Mouse (Mus musculus) c-Kit-positive CD71-positive TER-119-negative erythroid progenitor cells, embryonic 14.5 days (primary cell): ENCODE measurements at regions not wholly inside any gene's neighbourhood (a gene's known extent, or its start where the extent isn't known, plus 50 kb on each side); places are given as distances from the start of the nearest gene placed in this dataset.

Source experiments
- DNase-seq: peaks from one replicate; pipeline ENCODE4 v3.0.0-alpha.2; 2013; ENCODE audit warnings: low read depth

GRCm38 (mm10) chr16:18683556-18683955, 53.8 kb upstream of the Sept5 start:
- no peak for DNase-seq

- DNase-seq, result no peak
Measured at GRCm38 (mm10) chr16:18686044-18686761, 56.4 kb upstream of the Sept5 start.

GRCm38 (mm10) chr16:18686916-18687315, 57.2 kb upstream of the Sept5 start:
- peak; percentile 25 for DNase-seq

DNA sequence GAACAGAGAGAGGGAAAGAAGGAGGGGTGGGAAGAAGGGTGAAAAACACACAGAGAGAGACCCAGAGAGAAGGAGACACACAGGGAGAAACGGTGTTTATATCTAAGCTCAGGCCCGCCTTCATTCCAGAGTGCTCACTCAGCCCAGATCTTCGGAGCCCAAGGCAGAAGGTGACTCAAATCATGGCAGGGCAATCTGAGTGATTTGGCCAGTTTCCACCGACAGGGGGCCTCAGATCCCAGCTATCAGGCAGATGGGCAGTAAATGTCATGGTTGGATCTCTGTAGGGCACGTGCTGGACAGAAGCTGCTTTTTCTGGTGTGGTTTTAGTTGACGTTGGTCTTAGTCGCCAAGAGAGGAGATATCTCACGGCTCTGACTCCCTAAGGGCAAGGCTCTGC, 57.6 kb upstream of the Sept5 start:
- DNase-seq, result peak; percentile 42

GRCm38 (mm10) chr16:18695596-18695995, 65.8 kb upstream of the Sept5 start:
- no peak for DNase-seq

DNA sequence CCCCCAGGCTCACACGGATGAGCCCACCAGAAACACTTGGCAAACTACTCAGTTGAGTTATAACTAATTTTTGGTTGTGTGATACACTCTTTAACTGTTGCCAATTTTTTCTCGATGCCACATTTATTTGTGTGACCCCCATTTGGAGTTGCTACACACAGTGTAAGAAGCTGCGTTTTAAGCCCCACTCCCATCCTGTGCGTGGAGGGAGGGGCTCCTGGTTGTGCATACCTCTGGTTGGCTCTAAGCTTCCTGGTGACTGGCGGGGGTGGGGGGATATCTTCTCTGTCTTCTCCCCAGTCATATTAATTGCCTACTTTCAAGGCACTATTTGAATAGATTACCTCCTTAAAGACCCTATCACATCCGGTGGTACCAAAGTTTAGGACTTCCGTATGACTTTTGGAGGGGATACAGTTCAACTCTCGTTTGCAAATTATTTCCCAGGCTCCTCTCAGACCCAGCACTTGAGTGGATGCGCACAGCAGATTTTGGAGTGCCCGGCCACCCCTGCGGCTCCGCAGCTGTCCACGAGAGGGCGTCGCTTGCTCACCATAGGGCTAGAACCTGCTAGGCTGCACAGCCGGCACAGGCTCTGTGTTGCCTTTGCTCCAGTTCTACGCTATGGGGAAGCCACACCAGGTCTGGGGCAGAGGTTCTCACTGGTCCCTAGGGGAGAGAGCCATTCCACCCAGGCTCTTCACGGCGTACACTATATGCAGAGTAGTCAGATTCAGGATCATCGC, 66.5 kb upstream of the Sept5 start:
- no peak for DNase-seq

DNA sequence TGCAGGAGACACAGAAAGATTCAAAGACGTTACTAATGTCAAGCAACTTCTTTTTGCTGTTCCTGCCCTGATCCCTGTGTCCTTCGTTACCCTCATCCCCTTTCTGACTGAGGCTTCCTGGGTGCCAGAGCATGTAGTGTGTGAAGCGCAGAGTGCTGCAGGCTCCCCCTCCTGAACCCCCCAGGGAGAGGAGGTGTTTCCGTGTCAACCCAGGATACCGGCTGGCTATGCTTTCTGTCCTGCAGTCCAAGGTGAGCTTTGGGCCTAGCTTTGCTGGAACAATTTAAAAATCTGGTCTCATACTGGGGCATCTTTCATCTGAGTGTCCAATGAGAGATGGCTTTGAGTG, 67.0 kb upstream of the Sept5 start:
- no peak for DNase-seq

DNA sequence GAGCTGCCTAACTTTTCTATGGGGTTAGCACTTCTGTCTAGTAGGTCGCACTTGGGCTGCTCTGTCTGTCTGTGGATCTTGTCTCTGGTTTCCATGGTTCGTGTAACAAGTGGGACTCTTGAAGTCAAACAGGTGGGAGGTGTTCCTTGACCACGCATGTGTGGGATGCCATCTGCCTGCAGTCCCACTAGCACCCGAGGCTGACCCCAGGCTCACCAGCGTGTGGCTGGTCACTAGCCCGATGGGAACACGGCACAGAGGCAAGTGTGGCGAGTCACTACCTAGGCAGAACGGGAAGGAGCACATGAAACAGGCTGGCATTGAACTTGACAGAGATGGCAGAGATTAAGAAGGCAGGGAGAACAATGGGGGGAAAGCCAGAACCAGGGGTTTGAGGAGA, 72.5 kb upstream of the Cldn5 start:
- no peak for DNase-seq

DNA sequence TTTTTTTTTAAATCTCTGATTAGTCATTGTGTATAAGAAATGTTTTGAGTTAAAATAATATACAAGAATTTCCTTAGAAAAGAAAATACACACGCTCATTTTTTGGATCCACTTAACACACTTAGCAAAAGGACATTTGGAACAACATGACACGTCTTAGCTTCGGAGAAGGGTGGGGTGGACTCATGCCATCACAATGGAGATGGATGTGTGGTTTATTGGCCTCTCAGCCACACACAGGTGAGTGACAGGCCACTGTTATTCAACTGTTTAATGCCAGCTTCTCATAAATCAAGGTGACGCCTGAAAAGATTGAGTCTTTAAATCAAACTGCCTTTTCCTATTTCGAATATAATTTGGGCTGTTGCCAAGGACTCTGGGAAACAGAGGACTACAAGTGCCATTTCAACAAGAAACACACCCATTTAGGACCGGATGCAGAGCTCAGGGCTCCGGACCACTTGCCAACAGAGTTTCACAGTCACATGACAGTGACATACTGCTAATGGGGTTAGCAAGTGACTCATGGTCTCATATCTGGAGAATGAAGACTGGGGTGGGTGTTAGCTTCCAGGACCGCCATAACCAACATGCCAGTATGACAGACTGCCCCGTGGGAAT, 71.5 kb upstream of the Cldn5 start:
- DNase-seq, result no peak

DNA sequence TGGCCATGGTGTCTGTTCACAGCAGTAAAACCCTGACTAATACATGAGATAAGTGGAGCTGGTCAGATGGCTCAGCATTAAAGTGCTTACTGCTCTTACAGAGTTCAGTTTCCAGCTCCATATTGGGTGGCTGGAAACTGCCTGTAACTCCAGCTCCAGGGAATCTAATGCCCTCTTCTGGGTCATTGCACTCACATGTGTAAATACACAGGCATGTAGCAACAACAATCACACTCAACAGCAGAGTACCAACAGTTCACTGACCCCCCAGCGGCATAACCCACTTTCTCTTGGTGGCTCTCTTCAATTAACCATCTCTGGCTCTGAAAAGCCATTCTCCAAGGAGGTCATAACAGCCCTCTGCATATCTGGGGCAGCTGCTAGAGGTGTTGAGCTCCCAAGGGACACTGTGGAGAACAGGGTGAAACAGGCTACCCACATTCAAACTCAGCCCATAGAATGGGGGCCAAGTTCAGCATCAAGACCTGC, 65.0 kb upstream of the Cldn5 start:
- DNase-seq, result no peak

- no peak for DNase-seq
Measured at GRCm38 (mm10) chr16:18713017-18713416, 63.6 kb upstream of the Cldn5 start.

DNA sequence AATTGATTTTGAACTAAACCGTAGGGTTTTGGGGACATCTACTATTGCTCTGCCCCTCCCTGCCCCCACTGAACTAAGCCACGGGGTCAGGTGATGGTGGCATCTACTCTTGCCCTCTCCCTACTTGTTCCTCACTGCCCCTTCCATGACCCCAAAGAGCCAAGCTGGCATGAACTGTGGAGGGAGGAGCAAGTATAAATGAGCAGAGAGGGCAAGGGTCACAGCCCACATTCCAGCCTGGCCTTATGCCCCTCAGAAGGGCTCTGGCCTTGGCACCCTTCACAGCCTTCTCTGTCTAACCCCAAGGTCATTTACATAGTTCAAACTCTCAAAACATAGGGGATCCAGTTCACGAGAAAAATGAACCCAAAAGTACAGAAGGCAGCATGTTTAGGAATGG, 61.3 kb upstream of the Cldn5 start:
- DNase-seq, result no peak

GRCm38 (mm10) chr16:18718040-18718439, 58.6 kb upstream of the Cldn5 start:
- DNase-seq, result no peak

DNA sequence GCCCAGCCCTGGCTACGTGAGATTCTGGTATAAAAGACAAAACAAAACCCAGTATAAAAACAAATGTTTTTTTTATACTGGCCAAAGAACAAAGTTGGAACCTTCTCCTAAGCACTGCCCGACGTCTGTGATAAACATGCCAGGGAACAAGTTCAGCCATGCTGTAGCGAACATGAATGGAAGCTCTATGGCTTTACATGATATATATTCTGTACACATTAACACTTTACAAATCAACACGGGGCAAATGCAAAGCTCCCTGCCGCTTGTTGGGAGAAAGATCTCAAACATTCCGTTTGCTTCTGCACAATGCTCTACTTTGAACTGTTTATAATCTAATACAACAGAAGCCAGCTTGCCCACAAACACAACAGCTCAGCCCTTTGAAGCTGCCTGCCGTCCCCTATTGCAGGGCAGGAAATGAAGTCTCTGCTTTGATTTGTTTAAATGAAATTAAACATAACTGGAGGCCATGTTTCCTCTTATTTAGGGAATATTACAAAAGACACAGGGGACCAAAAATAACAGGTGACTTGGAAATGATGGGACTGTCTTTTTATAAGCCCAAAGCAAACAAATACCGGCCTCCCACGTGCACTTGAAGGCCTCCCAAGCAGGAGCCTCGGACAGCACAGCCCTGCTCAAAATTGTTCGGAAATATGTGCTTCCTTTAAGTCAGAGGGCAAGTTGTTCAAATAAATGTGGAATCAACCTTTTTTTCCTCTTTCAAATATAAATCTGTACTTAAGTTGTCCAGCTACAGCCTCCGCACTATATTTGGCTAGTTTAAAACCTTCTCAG, 56.0 kb upstream of the Cldn5 start:
- DNase-seq, result no peak

DNA sequence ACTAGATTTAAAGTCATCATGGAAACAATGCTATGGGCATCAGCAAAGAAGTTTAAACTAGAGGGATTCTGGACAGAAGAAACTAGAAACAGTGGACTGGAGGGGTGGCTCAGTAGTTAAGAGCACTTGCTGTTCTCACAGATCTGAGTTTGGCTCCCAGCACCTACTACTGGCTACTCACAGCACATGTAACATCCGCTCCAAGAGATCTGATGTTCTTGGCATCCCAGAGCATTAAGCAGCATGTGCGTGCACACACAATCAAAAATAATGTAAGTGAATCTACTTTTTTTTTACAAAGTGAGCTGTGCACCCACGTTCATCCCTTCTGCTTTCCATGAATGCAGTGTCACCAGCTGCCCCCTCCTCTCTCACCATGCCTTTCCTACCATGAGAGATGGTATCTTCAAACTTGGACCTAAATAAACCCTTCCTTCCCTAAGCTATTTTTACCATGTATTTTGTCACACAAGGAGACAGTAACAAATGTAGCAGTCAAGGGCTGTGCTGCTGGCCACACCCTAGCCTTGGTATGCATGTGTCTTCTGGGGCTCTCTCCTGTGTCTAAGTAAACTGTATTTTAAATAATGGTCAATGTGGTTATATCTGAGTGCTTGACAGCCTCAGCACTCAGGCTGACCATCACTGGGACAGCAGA, 53.3 kb upstream of the Cldn5 start:
- DNase-seq, result no peak

- no peak for DNase-seq
Measured at GRCm38 (mm10) chr16:18723874-18724273, 52.8 kb upstream of the Cldn5 start.

DNA sequence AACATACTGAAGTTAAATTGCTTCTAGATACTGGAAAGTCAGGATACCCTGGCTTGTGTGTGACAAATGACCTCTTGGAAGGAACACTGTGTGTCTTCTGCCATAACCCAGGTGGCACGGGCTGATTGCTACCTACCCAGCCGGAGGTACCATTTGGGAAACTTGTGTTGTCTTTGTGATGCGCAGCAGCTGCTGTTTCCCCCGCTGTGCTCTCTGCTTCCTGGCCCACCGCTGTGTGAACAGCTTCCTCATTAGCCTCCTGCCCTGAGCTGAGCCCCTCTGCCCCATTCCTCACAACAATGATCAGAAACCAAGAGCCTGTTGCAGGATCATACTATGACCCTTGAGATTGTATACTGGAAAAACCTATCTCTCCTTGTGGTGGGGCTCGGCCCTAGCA, 51.9 kb upstream of the Cldn5 start:
- no peak for DNase-seq
